Mouse (Mus musculus) forebrain, embryonic 13.5 days (tissue): ENCODE measurements at regions not wholly inside any gene's neighbourhood (a gene's known extent, or its start where the extent isn't known, plus 50 kb on each side); places are given as distances from the start of the nearest gene placed in this dataset.

Experiments used
- ATAC-seq: fragments of 200-750 bp; cut with Nextera tagmentation; 2 replicates; pipeline ENCODE4 v1.8.0; 2017
- H3K27ac ChIP-seq: fragments of 300-500 bp; sonication (generic); 2 replicates; pipeline ENCODE4 v1.5.1; 2015; ENCODE audit warnings: inconsistent platforms, mild to moderate bottlenecking, moderate library complexity
- H3K27me3 ChIP-seq: fragments of 300-500 bp; sonication (generic); 2 replicates; pipeline ENCODE4 v1.6.1; 2015; ENCODE audit warnings: mild to moderate bottlenecking, inconsistent platforms
- H3K36me3 ChIP-seq: fragments of 300-500 bp; sonication (generic); 2 replicates; pipeline ENCODE4 v1.6.1; 2015; ENCODE audit warnings: mild to moderate bottlenecking, inconsistent platforms; ENCODE audit not compliant: poor library complexity, severe bottlenecking
- H3K4me1 ChIP-seq: fragments of 300-500 bp; sonication (generic); 2 replicates; pipeline ENCODE4 v1.6.1; 2015; ENCODE audit warnings: inconsistent platforms
- H3K4me2 ChIP-seq: fragments of 300-500 bp; sonication (generic); 2 replicates; pipeline ENCODE4 v1.6.1; 2015; ENCODE audit warnings: inconsistent platforms, mild to moderate bottlenecking, moderate library complexity
- H3K4me3 ChIP-seq: fragments of 300-500 bp; sonication (generic); 2 replicates; pipeline ENCODE4 v1.5.1; 2015; ENCODE audit warnings: mild to moderate bottlenecking, inconsistent platforms
- H3K9ac ChIP-seq: fragments of 300-500 bp; sonication (generic); 2 replicates; pipeline ENCODE4 v1.6.1; 2015; ENCODE audit warnings: mild to moderate bottlenecking, inconsistent platforms
- H3K9me3 ChIP-seq: fragments of 300-500 bp; sonication (generic); replicated peaks from 2 replicates; pipeline ENCODE4 v1.6.1; 2016; ENCODE audit warnings: inconsistent platforms
- WGBS: fragments of 180-500 bp; shearing (Covaris S2); methylation state at CpG from one replicate; pipeline ENCODE4 v1.1.7; 2015; 5-methylcytosine and 5-hydroxymethylcytosine counted together

GRCm38 (mm10) chr5:150866198-150866597, 86.2 kb upstream of the Kl start:
- no peak overlapping the region for H3K4me3 ChIP-seq
- WGBS: 89% methylated on average over 3 of the region's 3 CpGs

GRCm38 (mm10) chr5:150869954-150870353, 82.5 kb upstream of the Kl start:
- Histone ChIP-seq H3K9ac (no peak overlapping the region), H3K4me1 (no peaks in the 10 kb centered on the region), H3K36me3 (no peaks in the 10 kb centered on the region), H3K4me3 (no peak overlapping the region), H3K27ac (no peak overlapping the region), H3K4me2 (no peak overlapping the region), H3K9me3 (peaks cover 6% of the 10 kb centered on the region), H3K27me3 (no peaks in the 10 kb centered on the region)
- ATAC-seq: no peak
- 87% methylated on average over 4 of the region's 4 CpGs for WGBS

More at GRCm38 (mm10) chr5:150866198-150866597, 86.2 kb upstream of the Kl start:
- Histone ChIP-seq H3K9ac (no peak overlapping the region), H3K27ac (no peak overlapping the region), H3K4me2 (no peak overlapping the region), H3K9me3 (peaks cover 6% of the 10 kb centered on the region), H3K4me1 (no peaks in the 10 kb centered on the region), H3K27me3 (no peaks in the 10 kb centered on the region), H3K36me3 (no peaks in the 10 kb centered on the region)
- no peak for ATAC-seq

GRCm38 (mm10) chr5:150878805-150879204, 73.6 kb upstream of the Kl start:
- ATAC-seq: no peak
- Histone ChIP-seq H3K9ac (no peak overlapping the region), H3K9me3 (no peaks in the 10 kb centered on the region; the same call in 1 of the 2 replicates), H3K4me1 (no peaks in the 10 kb centered on the region), H3K4me3 (no peak overlapping the region), H3K27ac (no peak overlapping the region), H3K36me3 (no peaks in the 10 kb centered on the region), H3K27me3 (no peaks in the 10 kb centered on the region), H3K4me2 (no peak overlapping the region)
- 83% methylated on average over 4 of the region's 4 CpGs for WGBS

- WGBS: 94% methylated on average over 2 of the region's 2 CpGs
- no peak overlapping the region for H3K4me3 ChIP-seq
- no peak overlapping the region for H3K4me2 ChIP-seq
- no peaks in the 10 kb centered on the region for H3K27me3 ChIP-seq
- H3K36me3 ChIP-seq: no peaks in the 10 kb centered on the region
- H3K27ac ChIP-seq: no peak overlapping the region
- no peaks in the 10 kb centered on the region for H3K4me1 ChIP-seq
- ATAC-seq: no peak
- H3K9me3 ChIP-seq: no peaks in the 10 kb centered on the region; the same call in 1 of the 2 replicates
- no peak overlapping the region for H3K9ac ChIP-seq
These were observed 68.7 kb upstream of the Kl start for GRCm38 (mm10) chr5:150883676-150884075.

GRCm38 (mm10) chr5:150890086-150890485, 62.3 kb upstream of the Kl start:
- ATAC-seq: no peak
- H3K27ac ChIP-seq: no peak overlapping the region
- no peak overlapping the region for H3K4me3 ChIP-seq
- H3K4me1 ChIP-seq: peaks cover 20% of the 10 kb centered on the region
- H3K4me2 ChIP-seq: no peak overlapping the region
- no peaks in the 10 kb centered on the region for H3K36me3 ChIP-seq
- no peaks in the 10 kb centered on the region for H3K27me3 ChIP-seq
- WGBS: 86% methylated on average over 4 of the region's 4 CpGs
- H3K9ac ChIP-seq: no peak overlapping the region
- H3K9me3 ChIP-seq: no peaks in the 10 kb centered on the region

- Histone ChIP-seq H3K9me3 (no peaks in the 10 kb centered on the region), H3K4me1 (peaks cover 28% of the 10 kb centered on the region), H3K27ac (no peak overlapping the region), H3K36me3 (no peaks in the 10 kb centered on the region), H3K4me3 (no peak overlapping the region), H3K9ac (no peak overlapping the region), H3K27me3 (no peaks in the 10 kb centered on the region), H3K4me2 (no peak overlapping the region)
- ATAC-seq: no peak
- WGBS: 66% methylated on average over 7 of the region's 7 CpGs
These were observed 61.0 kb upstream of the Kl start for GRCm38 (mm10) chr5:150891262-150891940.

GRCm38 (mm10) chr5:150894049-150894738, 58.2 kb upstream of the Kl start:
- Histone ChIP-seq H3K9ac (0 out of 2 replicates have a peak overlapping the region, but pooled peaks have one; percentile 8), H3K4me2 (no peak overlapping the region), H3K4me3 (no peak overlapping the region), H3K9me3 (no peaks in the 10 kb centered on the region), H3K4me1 (peaks cover 28% of the 10 kb centered on the region), H3K27ac (peak overlapping the region; percentile 40; the same call in 1 of the 2 replicates), H3K27me3 (no peaks in the 10 kb centered on the region), H3K36me3 (no peaks in the 10 kb centered on the region)
- ATAC-seq: peak; percentile 74; the same call in 1 of the 2 replicates
- 38% methylated on average over 3 of the region's 3 CpGs for WGBS

GRCm38 (mm10) chr5:150894739-150895085, 57.7 kb upstream of the Kl start:
- Histone ChIP-seq H3K9me3 (no peaks in the 10 kb centered on the region), H3K36me3 (no peaks in the 10 kb centered on the region), H3K9ac (0 out of 2 replicates have a peak overlapping the region, but pooled peaks have one; percentile 8), H3K27ac (peak overlapping the region; percentile 40; the same call in 1 of the 2 replicates), H3K4me1 (peaks cover 28% of the 10 kb centered on the region), H3K4me2 (no peak overlapping the region), H3K27me3 (no peaks in the 10 kb centered on the region), H3K4me3 (no peak overlapping the region)
- WGBS: 27% methylated on average over 4 of the region's 4 CpGs
- ATAC-seq: peak; percentile 89

GRCm38 (mm10) chr5:150901661-150902060, 50.7 kb upstream of the Kl start:
- Histone ChIP-seq H3K27ac (no peak overlapping the region), H3K4me3 (no peak overlapping the region), H3K4me1 (peaks cover 15% of the 10 kb centered on the region), H3K27me3 (no peaks in the 10 kb centered on the region), H3K36me3 (no peaks in the 10 kb centered on the region), H3K9ac (no peak overlapping the region), H3K4me2 (no peak overlapping the region), H3K9me3 (no peaks in the 10 kb centered on the region)
- whole genome bisulfite sequencing: 82% methylated on average over 3 of the region's 3 CpGs
- no peak for ATAC-seq
